Mouse (Mus musculus) cortical plate, adult 2 months (tissue): Measurements from ENCODE around the gene Dip2a.

Experiments
- CTCF ChIP-seq: fragments of 200-500 bp; IDR thresholded peaks from 2 replicates; pipeline ENCODE4 v1.5.1; 2011; ENCODE audit warnings: mild to moderate bottlenecking, control low read depth, low read length; ENCODE audit not compliant: insufficient read depth; ENCODE audit errors: extremely low read depth
- POLR2A ChIP-seq: fragments of 200-500 bp; IDR thresholded peaks from 2 replicates; pipeline ENCODE4 v1.6.1; 2011; ENCODE audit warnings: mild to moderate bottlenecking, low read length, control low read depth; ENCODE audit not compliant: insufficient read depth; ENCODE audit errors: extremely low read depth

- TF ChIP-seq POLR2A: no peak
- no peak for TF ChIP-seq CTCF
Measured at GRCm38 (mm10) chr10:76293222-76293621, 51.9 kb downstream of the Dip2a start.
